Mouse (Mus musculus): ENCODE measurements around the gene AC124502.3. TPM values are rescaled to one million over a fixed set of nuclear protein-coding genes. Genes with fewer than 3 reads are reported as not detected.

The AC124502.3 gene
- polyA plus RNA-seq, 1 experiment from 2014 or later: 1.1 TPM

DNA sequence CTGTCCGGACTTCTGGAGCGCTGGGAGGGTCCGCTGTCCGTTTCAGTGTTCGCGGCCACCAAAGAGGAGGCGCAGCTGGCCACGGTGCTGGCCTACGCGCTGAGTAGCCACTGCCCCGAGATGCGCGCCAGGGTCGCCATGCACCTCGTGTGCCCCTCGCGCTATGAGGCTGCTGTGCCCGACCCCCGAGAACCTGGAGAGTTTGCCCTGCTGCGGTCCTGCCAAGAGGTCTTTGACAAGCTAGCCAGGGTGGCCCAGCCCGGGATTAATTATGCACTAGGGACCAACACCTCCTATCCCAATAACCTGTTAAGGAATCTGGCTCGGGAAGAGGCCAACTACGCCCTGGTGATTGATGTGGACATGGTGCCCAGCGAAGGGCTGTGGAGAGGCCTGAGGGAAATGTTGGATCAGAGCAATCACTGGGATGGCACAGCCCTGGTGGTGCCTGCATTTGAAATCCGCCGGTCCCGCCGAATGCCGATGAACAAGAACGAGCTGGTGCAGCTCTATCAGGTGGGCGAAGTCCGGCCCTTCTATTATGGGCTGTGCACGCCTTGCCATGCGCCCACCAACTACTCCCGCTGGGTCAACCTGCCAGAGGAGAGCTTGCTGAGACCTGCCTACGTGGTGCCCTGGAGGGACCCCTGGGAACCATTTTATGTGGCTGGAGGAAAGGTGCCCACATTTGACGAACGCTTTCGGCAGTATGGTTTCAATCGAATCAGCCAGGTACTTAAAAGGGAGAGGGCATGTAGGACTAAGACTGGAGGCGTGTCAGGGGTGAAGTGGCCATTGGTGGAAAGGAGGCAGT, 817 bp downstream of the AC124502.3 start:
- ATAC-seq (peak; percentile 11; the same call in 1 of the 2 replicates), DNase-seq (ENCODE audit: low spot score) (no peak)
- Histone ChIP-seq H3K27me3 (replicated peaks; ENCODE audit: insufficient read depth, low read length) (no peaks in the 10 kb centered on the region), H3K4me3 (ENCODE audit: low read depth, low read length) (peak overlapping the region; percentile 67), H3K9me3 (ENCODE audit: low read length) (no peaks in the 10 kb centered on the region), H3K27ac (ENCODE audit: low read length) (no peak overlapping the region), H3K4me2 (replicated peaks; ENCODE audit: low read depth, low read length) (peak overlapping the region; percentile 77), H3K36me3 (ENCODE audit: insufficient read depth, low read length) (no peaks in the 10 kb centered on the region), H3K9ac (replicated peaks; ENCODE audit: low read depth) (peak overlapping the region; percentile 83), H3K4me1 (ENCODE audit: insufficient read depth, low read depth, low read length) (peaks cover 4% of the 10 kb centered on the region)
- TF ChIP-seq EP300 (IDR thresholded peaks at IDR 0.05) (no peak), CTCF (IDR thresholded peaks at IDR 0.05) (no peak)
- WGBS: 12% methylated on average over 41 of the region's 41 CpGs

DNA sequence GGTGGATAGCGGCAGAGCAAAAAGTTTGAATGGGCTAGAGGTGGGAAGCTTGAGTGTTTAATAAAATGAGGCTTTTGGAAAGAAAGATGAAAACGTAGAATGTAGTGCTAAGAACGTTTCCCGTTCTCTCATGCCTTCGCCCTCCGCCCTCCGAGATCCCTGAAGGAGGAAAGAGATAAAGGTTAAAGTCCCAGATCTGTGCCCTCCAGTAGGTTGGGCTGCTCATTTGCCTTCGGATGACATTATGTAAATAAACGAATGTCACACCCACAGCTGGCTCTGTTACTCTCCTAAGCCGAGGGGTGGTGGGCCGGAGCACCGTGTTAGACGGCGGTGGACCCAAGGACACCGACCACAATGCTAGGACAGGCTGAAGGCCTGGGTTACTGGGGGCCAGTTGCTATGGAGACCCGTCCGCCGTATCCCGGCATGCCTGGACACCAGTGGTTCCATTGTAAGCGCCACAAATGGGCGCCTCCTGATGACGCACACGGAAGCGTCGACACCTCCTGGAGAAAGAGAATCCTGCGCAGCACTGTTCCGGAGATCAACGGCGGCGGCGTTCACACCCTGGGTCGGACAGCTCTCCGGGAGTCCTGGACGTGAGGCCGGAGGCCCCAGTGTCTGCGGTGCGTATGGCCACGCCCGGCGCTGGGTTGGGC, 2.3 kb downstream of the AC124502.3 start, which contains the start of gene Brms1:
TSS of gene Brms1 (plus strand) at position 493 of the 662 bp plus-strand sequence.
- peak within 1 kb of the TSS; percentile 84 for H3K4me3 ChIP-seq (ENCODE audit: low read depth, low read length)
- peak within 1 kb of the TSS; percentile 79 for H3K4me2 ChIP-seq (replicated peaks; ENCODE audit: low read depth, low read length)
- H3K9me3 ChIP-seq (ENCODE audit: low read length): no peaks in the 10 kb centered on the region
- no peaks in the 10 kb centered on the region for H3K36me3 ChIP-seq (ENCODE audit: insufficient read depth, low read length)
- 3% methylated on average over 40 of the region's 40 CpGs for WGBS
- ATAC-seq: peak; percentile 89
- H3K27me3 ChIP-seq (replicated peaks; ENCODE audit: insufficient read depth, low read length): no peaks in the 10 kb centered on the region
- H3K9ac ChIP-seq (replicated peaks; ENCODE audit: low read depth): peak within 1 kb of the TSS; percentile 72
- H3K4me1 ChIP-seq (ENCODE audit: insufficient read depth, low read depth, low read length): peaks cover 4% of the 10 kb centered on the region
- TF ChIP-seq EP300 (IDR thresholded peaks at IDR 0.05) (no peak), CTCF (IDR thresholded peaks at IDR 0.05) (no peak)
- H3K27ac ChIP-seq (ENCODE audit: low read length): peak within 1 kb of the TSS; percentile 85
- peak; percentile 96 for DNase-seq (ENCODE audit: low spot score)

DNA sequence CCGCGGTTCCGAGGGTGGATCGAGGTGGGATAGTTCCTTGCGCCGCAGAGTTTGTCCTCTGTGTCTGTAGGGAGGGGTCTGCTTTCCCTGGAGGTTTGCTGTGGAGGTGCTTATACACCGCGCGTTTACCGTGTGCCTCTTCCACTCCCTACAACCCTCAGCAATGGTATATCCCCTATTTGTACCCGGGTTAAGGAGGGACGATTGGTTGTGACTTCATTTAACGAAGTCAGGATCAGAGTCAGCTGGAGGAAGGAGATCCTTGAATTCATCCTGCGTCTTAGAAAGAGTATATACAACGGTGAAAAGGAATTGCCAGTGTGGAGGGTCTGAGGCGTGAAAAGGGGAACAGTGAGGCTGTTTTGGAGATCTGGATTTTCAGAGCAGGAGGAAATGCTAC, 2.9 kb downstream of the AC124502.3 start:
- H3K4me3 ChIP-seq (ENCODE audit: low read depth, low read length): peak overlapping the region; percentile 84
- no peaks in the 10 kb centered on the region for H3K36me3 ChIP-seq (ENCODE audit: insufficient read depth, low read length)
- H3K4me1 ChIP-seq (ENCODE audit: insufficient read depth, low read depth, low read length): peaks cover 4% of the 10 kb centered on the region
- DNase-seq (ENCODE audit: low spot score) (no peak), ATAC-seq (no peak)
- peak overlapping the region; percentile 79 for H3K4me2 ChIP-seq (replicated peaks; ENCODE audit: low read depth, low read length)
- under 1% methylated on average over 16 of the region's 16 CpGs for WGBS
- H3K9me3 ChIP-seq (ENCODE audit: low read length): no peaks in the 10 kb centered on the region
- H3K27me3 ChIP-seq (replicated peaks; ENCODE audit: insufficient read depth, low read length): no peaks in the 10 kb centered on the region
- H3K27ac ChIP-seq (ENCODE audit: low read length): peak overlapping the region; percentile 85
- peak overlapping the region; percentile 72 for H3K9ac ChIP-seq (replicated peaks; ENCODE audit: low read depth)
- no peak for TF ChIP-seq CTCF (IDR thresholded peaks at IDR 0.05)
- no peak for TF ChIP-seq EP300 (IDR thresholded peaks at IDR 0.05)

DNA sequence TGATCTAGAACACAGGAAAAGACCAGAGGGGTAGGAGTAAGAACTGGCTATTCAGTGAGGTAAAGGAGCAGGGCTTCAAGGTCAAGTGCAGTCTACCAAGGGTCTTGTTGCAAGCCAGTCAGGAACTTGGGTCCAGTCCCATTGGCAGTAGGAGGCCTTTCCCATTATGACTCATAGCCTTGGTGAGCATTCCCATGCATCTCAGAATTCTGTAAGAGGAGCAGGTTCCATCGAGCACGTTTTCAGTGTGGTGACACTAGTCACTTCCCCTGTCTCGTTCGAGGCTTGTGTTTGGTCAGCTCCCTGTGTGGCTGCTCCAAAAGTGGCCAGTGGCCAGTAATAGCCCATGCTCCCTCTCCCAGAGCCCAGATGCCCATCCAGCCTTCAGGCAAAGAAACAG, 6.8 kb downstream of the AC124502.3 start:
- Histone ChIP-seq H3K36me3 (ENCODE audit: insufficient read depth, low read length) (peaks cover 13% of the 10 kb centered on the region; the same call in 1 of the 2 replicates), H3K27me3 (replicated peaks; ENCODE audit: insufficient read depth, low read length) (no peaks in the 10 kb centered on the region), H3K9me3 (ENCODE audit: low read length) (no peaks in the 10 kb centered on the region), H3K4me2 (replicated peaks; ENCODE audit: low read depth, low read length) (no peak overlapping the region), H3K9ac (replicated peaks; ENCODE audit: low read depth) (no peak overlapping the region), H3K4me1 (ENCODE audit: insufficient read depth, low read depth, low read length) (peaks cover under 1% of the 10 kb centered on the region; the same call in 1 of the 2 replicates), H3K27ac (ENCODE audit: low read length) (no peak overlapping the region), H3K4me3 (ENCODE audit: low read depth, low read length) (no peak overlapping the region)
- ATAC-seq: no peak
- TF ChIP-seq CTCF (IDR thresholded peaks at IDR 0.05) (no peak), EP300 (IDR thresholded peaks at IDR 0.05) (no peak)
- DNase-seq (ENCODE audit: low spot score): no peak
- 67% methylated on average over 4 of the region's 4 CpGs for WGBS

DNA sequence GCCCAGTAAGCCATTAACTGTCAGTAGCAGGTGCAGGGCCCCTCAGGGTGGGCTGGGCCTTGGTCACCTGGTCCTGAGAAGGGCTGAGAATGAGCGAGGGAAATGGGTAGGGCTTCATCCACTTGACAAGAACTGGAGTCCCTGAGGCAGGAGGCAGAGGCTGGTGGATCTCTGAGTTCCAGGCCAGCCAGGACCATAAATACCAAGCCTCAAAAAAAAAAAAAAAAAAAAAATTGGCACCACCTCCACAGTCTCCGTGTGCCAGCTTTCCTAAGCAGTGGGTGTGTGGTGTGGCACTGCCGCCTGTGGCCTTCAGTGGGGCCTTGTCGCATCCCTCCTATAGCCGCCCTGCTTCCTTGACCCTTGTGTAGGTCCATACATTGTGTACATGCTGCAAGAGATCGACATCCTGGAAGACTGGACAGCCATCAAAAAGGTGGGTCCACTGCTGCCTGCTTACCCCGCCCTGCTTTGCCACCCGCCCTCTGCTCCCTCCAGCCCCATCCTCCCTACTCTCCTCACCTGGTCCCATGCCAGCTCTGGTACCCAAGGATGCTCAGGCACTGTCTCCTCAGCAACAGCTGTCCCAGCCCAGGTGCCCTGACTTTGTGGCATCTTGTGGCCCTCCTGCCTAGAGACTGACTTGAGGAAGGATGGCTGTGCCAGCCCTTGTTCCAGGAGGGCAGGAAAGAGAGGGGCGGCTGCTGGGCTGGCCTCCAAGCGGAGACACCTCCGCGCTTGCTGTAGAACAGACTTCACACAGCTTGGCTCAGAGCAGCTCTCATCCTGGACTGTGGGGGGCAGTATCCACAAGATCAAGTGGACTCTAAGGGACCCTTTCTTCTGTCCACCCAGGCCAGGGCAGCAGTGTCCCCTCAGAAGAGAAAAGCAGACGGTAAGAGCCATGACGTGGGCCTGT, 9.7 kb downstream of the AC124502.3 start:
- Histone ChIP-seq H3K4me1 (ENCODE audit: insufficient read depth, low read depth, low read length) (no peaks in the 10 kb centered on the region), H3K36me3 (ENCODE audit: insufficient read depth, low read length) (peaks cover 13% of the 10 kb centered on the region; the same call in 1 of the 2 replicates), H3K9ac (replicated peaks; ENCODE audit: low read depth) (no peak overlapping the region), H3K4me3 (ENCODE audit: low read depth, low read length) (no peak overlapping the region), H3K9me3 (ENCODE audit: low read length) (no peaks in the 10 kb centered on the region), H3K27me3 (replicated peaks; ENCODE audit: insufficient read depth, low read length) (no peaks in the 10 kb centered on the region), H3K27ac (ENCODE audit: low read length) (no peak overlapping the region), H3K4me2 (replicated peaks; ENCODE audit: low read depth, low read length) (no peak overlapping the region)
- TF ChIP-seq CTCF (IDR thresholded peaks at IDR 0.05) (peak; percentile 16; the same call in 1 of the 2 replicates), EP300 (IDR thresholded peaks at IDR 0.05) (no peak)
- WGBS: 81% methylated on average over 14 of the region's 14 CpGs
- DNase-seq (ENCODE audit: low spot score) (no peak), ATAC-seq (no peak)
